Mouse (Mus musculus): ENCODE measurements around the gene Olr1. TPM values are rescaled to one million over a fixed set of nuclear protein-coding genes. Genes with fewer than 3 reads are reported as not detected.
"Not testable (repeated sequence)": the region's sequence is repeated elsewhere in the genome, so short reads cannot be mapped to it uniquely, and the experiment has no call there.

The Olr1 gene
- polyA plus RNA-seq, 1 experiment: 0.08 TPM

- no peak for TF ChIP-seq POLR2A (IDR thresholded peaks at IDR 0.05; ENCODE audit: low read depth, low read length)
- no peak for TF ChIP-seq CTCF (IDR thresholded peaks at IDR 0.05; ENCODE audit: extremely low read depth, insufficient read depth, insufficient read length, insufficient replicate concordance)
- WGBS: 80% methylated on average over 1 of the region's 1 CpGs
- Histone ChIP-seq H3K27me3 (ENCODE audit: control insufficient read depth, insufficient read depth, low read length) (no peaks in the 10 kb centered on the region), H3K36me3 (ENCODE audit: control insufficient read depth, insufficient read depth, low read length) (no peaks in the 10 kb centered on the region), H3K4me3 (ENCODE audit: extremely low read depth, insufficient read depth, insufficient read length) (no peak overlapping the region), H3K4me1 (ENCODE audit: control insufficient read depth, insufficient read depth, insufficient read length) (no peaks in the 10 kb centered on the region), H3K27ac (ENCODE audit: insufficient read depth, low read length) (no peak overlapping the region)
- no peak for DNase-seq (ENCODE audit: low read depth in 1 of 2, low spot score in 2 of 2)
Observed at GRCm38 (mm10) chr6:129513409-129513808, 6.4 kb upstream of the Olr1 start.

GRCm38 (mm10) chr6:129512868-129513267, 5.9 kb upstream of the Olr1 start:
- Histone ChIP-seq H3K36me3 (ENCODE audit: control insufficient read depth, insufficient read depth, low read length) (no peaks in the 10 kb centered on the region), H3K4me3 (ENCODE audit: extremely low read depth, insufficient read depth, insufficient read length) (no peak overlapping the region), H3K27ac (ENCODE audit: insufficient read depth, low read length) (no peak overlapping the region), H3K4me1 (ENCODE audit: control insufficient read depth, insufficient read depth, insufficient read length) (no peaks in the 10 kb centered on the region), H3K27me3 (ENCODE audit: control insufficient read depth, insufficient read depth, low read length) (no peaks in the 10 kb centered on the region)
- WGBS: 66% methylated on average over 8 of the region's 8 CpGs
- DNase-seq (ENCODE audit: low read depth in 1 of 2, low spot score in 2 of 2): no peak
- TF ChIP-seq CTCF (IDR thresholded peaks at IDR 0.05; ENCODE audit: extremely low read depth, insufficient read depth, insufficient read length, insufficient replicate concordance) (no peak), POLR2A (IDR thresholded peaks at IDR 0.05; ENCODE audit: low read depth, low read length) (no peak)

GRCm38 (mm10) chr6:129512367-129512766, 5.4 kb upstream of the Olr1 start, which contains the start of gene Tmem52b:
TSS of gene Tmem52b (plus strand) at chr6:129512555.
- TF ChIP-seq POLR2A (IDR thresholded peaks at IDR 0.05; ENCODE audit: low read depth, low read length) (no peak), CTCF (IDR thresholded peaks at IDR 0.05; ENCODE audit: extremely low read depth, insufficient read depth, insufficient read length, insufficient replicate concordance) (no peak)

GRCm38 (mm10) chr6:129510120-129510911, 3.4 kb upstream of the Olr1 start:
- H3K27ac ChIP-seq (ENCODE audit: insufficient read depth, low read length): no peak overlapping the region
- WGBS: 90% methylated on average over 6 of the region's 6 CpGs
- no peak for TF ChIP-seq POLR2A (IDR thresholded peaks at IDR 0.05; ENCODE audit: low read depth, low read length)
- TF ChIP-seq CTCF (IDR thresholded peaks at IDR 0.05; ENCODE audit: extremely low read depth, insufficient read depth, insufficient read length, insufficient replicate concordance): no peak
- no peak for DNase-seq (ENCODE audit: low read depth in 1 of 2, low spot score in 2 of 2)
- no peaks in the 10 kb centered on the region for H3K4me1 ChIP-seq (ENCODE audit: control insufficient read depth, insufficient read depth, insufficient read length)
- no peaks in the 10 kb centered on the region for H3K27me3 ChIP-seq (ENCODE audit: control insufficient read depth, insufficient read depth, low read length)
- H3K4me3 ChIP-seq (ENCODE audit: extremely low read depth, insufficient read depth, insufficient read length): no peak overlapping the region
- no peaks in the 10 kb centered on the region for H3K36me3 ChIP-seq (ENCODE audit: control insufficient read depth, insufficient read depth, low read length)

More at GRCm38 (mm10) chr6:129512367-129512766, 5.4 kb upstream of the Olr1 start, which contains the start of gene Tmem52b:
- Histone ChIP-seq H3K36me3 (ENCODE audit: control insufficient read depth, insufficient read depth, low read length) (no peaks in the 10 kb centered on the region), H3K4me3 (ENCODE audit: extremely low read depth, insufficient read depth, insufficient read length) (no peak within 1 kb of the TSS), H3K27ac (ENCODE audit: insufficient read depth, low read length) (no peak within 1 kb of the TSS), H3K4me1 (ENCODE audit: control insufficient read depth, insufficient read depth, insufficient read length) (no peaks in the 10 kb centered on the region), H3K27me3 (ENCODE audit: control insufficient read depth, insufficient read depth, low read length) (no peaks in the 10 kb centered on the region)
- no peak for DNase-seq (ENCODE audit: low read depth in 1 of 2, low spot score in 2 of 2)
- 63% methylated on average over 3 of the region's 3 CpGs for WGBS

- DNase-seq (ENCODE audit: low read depth in 1 of 2, low spot score in 2 of 2): no peak
- Histone ChIP-seq H3K4me1 (ENCODE audit: control insufficient read depth, insufficient read depth, insufficient read length) (no peaks in the 10 kb centered on the region), H3K4me3 (ENCODE audit: extremely low read depth, insufficient read depth, insufficient read length) (no peak overlapping the region), H3K27me3 (ENCODE audit: control insufficient read depth, insufficient read depth, low read length) (no peaks in the 10 kb centered on the region), H3K36me3 (ENCODE audit: control insufficient read depth, insufficient read depth, low read length) (no peaks in the 10 kb centered on the region), H3K27ac (ENCODE audit: insufficient read depth, low read length) (no peak overlapping the region)
- TF ChIP-seq POLR2A (IDR thresholded peaks at IDR 0.05; ENCODE audit: low read depth, low read length) (no peak), CTCF (IDR thresholded peaks at IDR 0.05; ENCODE audit: extremely low read depth, insufficient read depth, insufficient read length, insufficient replicate concordance) (no peak)
- 86% methylated on average over 2 of the region's 2 CpGs for WGBS
Observed at GRCm38 (mm10) chr6:129503471-129503870, 3.5 kb downstream of the Olr1 start.

GRCm38 (mm10) chr6:129499516-129499915, 7.4 kb downstream of the Olr1 start:
- not testable (repeated sequence) for H3K27me3 ChIP-seq (ENCODE audit: control insufficient read depth, insufficient read depth, low read length); H3K27ac ChIP-seq (ENCODE audit: insufficient read depth, low read length); DNase-seq (ENCODE audit: low read depth in 1 of 2, low spot score in 2 of 2); H3K4me1 ChIP-seq (ENCODE audit: control insufficient read depth, insufficient read depth, insufficient read length); H3K36me3 ChIP-seq (ENCODE audit: control insufficient read depth, insufficient read depth, low read length); H3K4me3 ChIP-seq (ENCODE audit: extremely low read depth, insufficient read depth, insufficient read length)
- 85% methylated on average over 1 of the region's 1 CpGs for WGBS

Measured in spleen, adult 2 months (tissue).